Mouse (Mus musculus) kidney, embryonic 15.5 days (tissue): ENCODE measurements around the gene Adamts10. TPM values are rescaled to one million over a fixed set of nuclear protein-coding genes. Genes with fewer than 3 reads are reported as not detected.

Source experiments
- ATAC-seq: fragments of 200-750 bp; cut with Nextera tagmentation; replicated peaks from 2 replicates; pipeline ENCODE4 v1.8.0; 2017; ENCODE audit warnings: moderate TSS enrichment; ENCODE audit not compliant: low FRiP score
- H3K27ac ChIP-seq: fragments of 300-500 bp; sonication (generic); 2 replicates; pipeline ENCODE4 v1.5.1; 2015; ENCODE audit warnings: mild to moderate bottlenecking, inconsistent platforms
- H3K27me3 ChIP-seq: fragments of 300-500 bp; sonication (generic); 2 replicates; pipeline ENCODE4 v1.6.1; 2015; ENCODE audit warnings: inconsistent platforms
- H3K36me3 ChIP-seq: fragments of 300-500 bp; sonication (generic); 2 replicates; pipeline ENCODE4 v1.6.1; 2015; ENCODE audit warnings: inconsistent platforms
- H3K4me1 ChIP-seq: fragments of 300-500 bp; sonication (generic); 2 replicates; pipeline ENCODE4 v1.6.1; 2015; ENCODE audit warnings: inconsistent platforms
- H3K4me2 ChIP-seq: fragments of 300-500 bp; sonication (generic); 2 replicates; pipeline ENCODE4 v1.6.1; 2015; ENCODE audit warnings: moderate library complexity, mild to moderate bottlenecking, inconsistent platforms
- H3K4me3 ChIP-seq: fragments of 300-500 bp; sonication (generic); replicated peaks from 2 replicates; pipeline ENCODE4 v1.5.1; 2015; ENCODE audit warnings: mild to moderate bottlenecking, inconsistent platforms
- H3K9ac ChIP-seq: fragments of 300-500 bp; sonication (generic); 2 replicates; pipeline ENCODE4 v1.6.1; 2015; ENCODE audit warnings: mild to moderate bottlenecking, inconsistent platforms
- H3K9me3 ChIP-seq: fragments of 300-500 bp; sonication (generic); replicated peaks from 2 replicates; pipeline ENCODE4 v1.6.1; 2016; ENCODE audit warnings: inconsistent platforms
- WGBS: fragments of 180-500 bp; shearing (Covaris S2); methylation state at CpG from one replicate; pipeline ENCODE4 v1.1.7; 2015; ENCODE audit warnings: mixed read lengths; 5-methylcytosine and 5-hydroxymethylcytosine counted together
- polyA plus RNA-seq: library from polyadenylated mRNA; unstranded; fragments of >200 nt; fragmentation: Nextera tagmentation; extraction: Ambion mirVana; gene quantifications from 2 replicates; pipeline ENCODE4 v1.2.1, GENCODE M21; 2015

Adamts10 gene
- polyA plus RNA-seq, 1 experiment from 2014 or later, result 66.0 TPM

GRCm38 (mm10) chr17:33557922-33558321, 33.9 kb downstream of the Adamts10 start:
- Histone ChIP-seq H3K36me3 (peaks cover 11% of the 10 kb centered on the region), H3K27me3 (no peaks in the 10 kb centered on the region), H3K4me3 (no peak overlapping the region), H3K27ac (no peak overlapping the region), H3K9me3 (no peaks in the 10 kb centered on the region), H3K4me1 (no peaks in the 10 kb centered on the region), H3K9ac (no peak overlapping the region), H3K4me2 (no peak overlapping the region)
- WGBS, result 74% methylated on average over 4 of the region's 4 CpGs
- no peak for ATAC-seq

- WGBS, result 77% methylated on average over 2 of the region's 2 CpGs
- no peak for ATAC-seq
- no peak overlapping the region for H3K9ac ChIP-seq
These were observed 39.6 kb downstream of the Adamts10 start for GRCm38 (mm10) chr17:33563527-33564076.

DNA sequence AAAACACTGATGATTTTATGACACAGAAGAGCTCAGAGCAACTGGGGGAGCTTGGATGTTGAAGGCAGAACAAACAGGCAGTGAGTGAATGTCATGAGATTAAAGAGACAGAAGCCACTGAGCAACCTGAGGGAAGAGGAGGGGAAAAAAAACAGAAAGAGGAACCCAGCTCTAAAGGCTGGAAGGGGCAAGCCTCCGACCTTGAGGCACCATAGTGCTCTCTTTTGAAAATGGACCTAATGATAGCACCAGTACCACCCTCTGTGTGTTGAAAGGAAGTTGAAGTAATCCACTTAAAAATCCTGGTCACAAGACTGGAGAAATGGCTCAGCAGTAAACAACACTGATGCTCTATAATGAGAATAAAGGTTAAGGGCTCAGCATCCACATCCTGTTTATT, 40.6 kb downstream of the Adamts10 start:
- Histone ChIP-seq H3K9me3 (no peaks in the 10 kb centered on the region), H3K36me3 (no peaks in the 10 kb centered on the region), H3K9ac (no peak overlapping the region), H3K4me2 (no peak overlapping the region), H3K27ac (no peak overlapping the region), H3K4me1 (no peaks in the 10 kb centered on the region), H3K27me3 (no peaks in the 10 kb centered on the region), H3K4me3 (no peak overlapping the region)
- WGBS, result 35% methylated on average over 1 of the region's 1 CpGs
- ATAC-seq, result no peak

More at GRCm38 (mm10) chr17:33563527-33564076, 39.6 kb downstream of the Adamts10 start:
- Histone ChIP-seq H3K27ac (no peak overlapping the region), H3K36me3 (no peaks in the 10 kb centered on the region), H3K4me1 (no peaks in the 10 kb centered on the region), H3K4me3 (no peak overlapping the region), H3K27me3 (no peaks in the 10 kb centered on the region), H3K4me2 (no peak overlapping the region), H3K9me3 (no peaks in the 10 kb centered on the region)

- Histone ChIP-seq H3K4me2 (no peak overlapping the region), H3K27me3 (no peaks in the 10 kb centered on the region), H3K4me3 (no peak overlapping the region), H3K36me3 (no peaks in the 10 kb centered on the region), H3K27ac (no peak overlapping the region), H3K9me3 (no peaks in the 10 kb centered on the region), H3K9ac (no peak overlapping the region), H3K4me1 (no peaks in the 10 kb centered on the region)
- no peak for ATAC-seq
- 79% methylated on average over 2 of the region's 2 CpGs for WGBS
These were observed 42.2 kb downstream of the Adamts10 start for GRCm38 (mm10) chr17:33566182-33566581.

GRCm38 (mm10) chr17:33584061-33584460, 60.1 kb downstream of the Adamts10 start:
- no peak for ATAC-seq
- Histone ChIP-seq H3K9me3 (no peaks in the 10 kb centered on the region), H3K4me1 (no peaks in the 10 kb centered on the region), H3K9ac (no peak overlapping the region), H3K4me2 (no peak overlapping the region), H3K4me3 (no peak overlapping the region), H3K27ac (no peak overlapping the region), H3K36me3 (no peaks in the 10 kb centered on the region), H3K27me3 (no peaks in the 10 kb centered on the region)
- WGBS, result 85% methylated on average over 4 of the region's 4 CpGs

DNA sequence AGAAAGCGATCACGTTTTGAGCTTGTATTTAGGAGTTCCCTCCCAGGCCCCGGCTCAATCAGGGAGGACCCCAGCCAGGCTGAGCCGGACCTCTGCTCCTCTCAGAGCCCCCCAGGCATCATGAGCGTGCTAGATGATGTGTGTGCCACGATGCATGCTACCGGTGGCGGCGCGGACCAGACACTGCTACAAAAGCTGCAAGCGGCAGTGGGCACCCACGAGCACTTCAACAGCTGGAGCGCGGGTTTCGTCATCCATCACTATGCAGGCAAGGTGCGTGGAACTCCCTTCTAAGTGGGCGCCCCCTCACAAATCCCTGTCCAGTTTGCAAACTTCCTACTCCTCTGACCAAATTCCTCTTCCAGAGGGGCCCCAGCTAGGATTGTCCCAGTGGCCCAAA, 62.0 kb downstream of the Adamts10 start:
- Histone ChIP-seq H3K36me3 (no peaks in the 10 kb centered on the region), H3K9me3 (no peaks in the 10 kb centered on the region), H3K27ac (no peak overlapping the region), H3K9ac (no peak overlapping the region), H3K27me3 (no peaks in the 10 kb centered on the region), H3K4me3 (no peak overlapping the region), H3K4me1 (no peaks in the 10 kb centered on the region), H3K4me2 (no peak overlapping the region)
- ATAC-seq, result no peak
- WGBS, result 73% methylated on average over 17 of the region's 17 CpGs

GRCm38 (mm10) chr17:33597271-33597670, 73.3 kb downstream of the Adamts10 start:
- Histone ChIP-seq H3K4me1 (no peaks in the 10 kb centered on the region), H3K27me3 (no peaks in the 10 kb centered on the region), H3K36me3 (no peaks in the 10 kb centered on the region), H3K4me2 (no peak overlapping the region), H3K4me3 (no peak overlapping the region), H3K9me3 (no peaks in the 10 kb centered on the region), H3K9ac (no peak overlapping the region), H3K27ac (no peak overlapping the region)
- ATAC-seq, result no peak

DNA sequence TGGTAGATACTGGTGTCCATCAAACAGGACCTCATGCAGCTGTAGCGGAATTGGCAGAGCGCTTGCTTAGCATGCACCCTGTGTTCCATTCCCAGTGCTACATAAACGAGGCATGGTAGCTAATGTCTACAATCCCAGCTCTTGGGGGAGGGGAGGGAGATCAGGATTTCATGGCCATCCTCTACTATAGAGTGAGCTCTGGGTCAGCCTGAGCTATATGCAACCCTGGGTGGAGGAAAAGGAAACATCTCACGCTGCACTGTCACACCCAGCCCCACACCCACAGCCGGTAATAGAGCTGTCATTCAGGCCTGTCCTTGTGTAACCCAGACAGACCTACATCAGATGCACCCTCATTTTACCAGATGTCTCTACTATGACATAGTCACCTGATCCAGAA, 74.5 kb downstream of the Adamts10 start:
- no peak overlapping the region for H3K4me2 ChIP-seq
- no peaks in the 10 kb centered on the region for H3K9me3 ChIP-seq
- H3K4me3 ChIP-seq, result no peak overlapping the region
- no peak for ATAC-seq
- H3K9ac ChIP-seq, result no peak overlapping the region
- no peak overlapping the region for H3K27ac ChIP-seq
- no peaks in the 10 kb centered on the region for H3K36me3 ChIP-seq
- WGBS, result 92% methylated on average over 5 of the region's 5 CpGs
- no peaks in the 10 kb centered on the region for H3K4me1 ChIP-seq
- H3K27me3 ChIP-seq, result no peaks in the 10 kb centered on the region

- 86% methylated on average over 8 of the region's 8 CpGs for WGBS
These were observed 76.0 kb downstream of the Adamts10 start for GRCm38 (mm10) chr17:33599836-33600475.

DNA sequence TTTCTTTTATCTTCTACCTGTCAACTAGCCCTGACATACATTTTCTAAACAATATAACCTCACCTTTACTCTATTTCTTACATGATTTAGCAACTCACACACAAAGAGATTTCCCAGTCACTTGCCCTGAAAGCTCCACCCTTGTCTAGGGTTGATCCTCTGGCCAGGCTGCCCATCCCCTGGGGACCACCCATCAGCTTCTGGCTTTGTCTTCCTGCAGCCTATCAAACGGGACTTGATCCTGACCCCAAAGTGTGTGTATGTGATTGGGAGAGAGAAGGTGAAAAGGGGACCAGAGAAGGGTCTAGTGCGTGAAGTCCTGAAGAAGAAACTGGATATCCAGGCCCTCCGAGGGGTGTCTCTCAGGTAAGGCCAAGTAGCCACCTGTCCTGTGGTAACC, 76.8 kb downstream of the Adamts10 start:
- Histone ChIP-seq H3K27me3 (no peaks in the 10 kb centered on the region), H3K27ac (no peak overlapping the region), H3K36me3 (no peaks in the 10 kb centered on the region), H3K9me3 (no peaks in the 10 kb centered on the region), H3K4me2 (no peak overlapping the region), H3K4me1 (no peaks in the 10 kb centered on the region), H3K9ac (no peak overlapping the region), H3K4me3 (no peak overlapping the region)
- no peak for ATAC-seq
- WGBS, result 81% methylated on average over 3 of the region's 3 CpGs

More at GRCm38 (mm10) chr17:33599836-33600475, 76.0 kb downstream of the Adamts10 start:
- H3K27ac ChIP-seq, result no peak overlapping the region
- H3K4me1 ChIP-seq, result no peaks in the 10 kb centered on the region
- ATAC-seq, result no peak
- H3K9me3 ChIP-seq, result no peaks in the 10 kb centered on the region
- H3K4me3 ChIP-seq, result no peak overlapping the region
- H3K27me3 ChIP-seq, result no peaks in the 10 kb centered on the region
- H3K4me2 ChIP-seq, result no peak overlapping the region
- no peak overlapping the region for H3K9ac ChIP-seq
- no peaks in the 10 kb centered on the region for H3K36me3 ChIP-seq

GRCm38 (mm10) chr17:33601947-33602346, 77.9 kb downstream of the Adamts10 start:
- Histone ChIP-seq H3K36me3 (no peaks in the 10 kb centered on the region), H3K27ac (no peak overlapping the region), H3K9ac (no peak overlapping the region), H3K9me3 (no peaks in the 10 kb centered on the region), H3K4me3 (no peak overlapping the region), H3K27me3 (no peaks in the 10 kb centered on the region), H3K4me2 (no peak overlapping the region), H3K4me1 (no peaks in the 10 kb centered on the region)
- ATAC-seq, result no peak
- WGBS, result 83% methylated on average over 12 of the region's 12 CpGs
